Mouse (Mus musculus) left cerebral cortex, adult 9 months (tissue): ENCODE measurements around the gene Nwd2.

Source experiments
- DNase-seq, 2 experiments: peaks; one replicate each; pipeline ENCODE4 v3.0.0; 2022; ENCODE audit warnings: low spot score in 2 of 2

The Nwd2 gene

DNA sequence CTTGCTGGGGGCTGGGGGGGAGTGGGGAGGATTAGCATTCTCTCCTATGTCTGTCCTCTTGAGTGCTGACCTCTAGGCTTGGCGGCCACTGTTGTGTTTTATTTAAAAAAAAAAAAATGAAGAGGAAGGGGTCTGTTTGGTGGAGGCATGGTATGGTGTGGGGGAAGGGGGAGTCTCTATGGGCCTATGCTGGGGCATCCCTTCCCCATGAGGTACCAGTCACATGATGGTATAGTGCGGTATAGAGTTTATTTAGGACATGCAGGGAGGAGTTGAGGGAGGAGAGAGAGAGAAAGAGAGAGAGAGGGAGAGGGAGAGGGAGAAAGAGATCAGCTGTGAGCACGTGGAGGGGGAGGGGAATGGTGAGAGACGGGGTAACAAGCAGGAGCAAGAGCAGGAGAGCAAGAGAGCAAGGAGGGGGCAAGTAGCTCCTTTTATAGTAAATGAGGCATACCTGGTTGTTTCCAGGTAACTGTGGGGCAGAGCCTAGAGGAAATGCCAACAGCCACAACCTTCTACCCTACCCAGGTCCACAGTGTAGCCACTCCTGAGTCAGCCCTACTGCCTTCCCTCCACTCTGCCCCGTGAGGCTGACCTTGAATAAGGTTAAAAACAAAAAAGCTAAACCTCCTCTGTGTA, 178.6 kb downstream of the Nwd2 start:
- no peak for DNase-seq

DNA sequence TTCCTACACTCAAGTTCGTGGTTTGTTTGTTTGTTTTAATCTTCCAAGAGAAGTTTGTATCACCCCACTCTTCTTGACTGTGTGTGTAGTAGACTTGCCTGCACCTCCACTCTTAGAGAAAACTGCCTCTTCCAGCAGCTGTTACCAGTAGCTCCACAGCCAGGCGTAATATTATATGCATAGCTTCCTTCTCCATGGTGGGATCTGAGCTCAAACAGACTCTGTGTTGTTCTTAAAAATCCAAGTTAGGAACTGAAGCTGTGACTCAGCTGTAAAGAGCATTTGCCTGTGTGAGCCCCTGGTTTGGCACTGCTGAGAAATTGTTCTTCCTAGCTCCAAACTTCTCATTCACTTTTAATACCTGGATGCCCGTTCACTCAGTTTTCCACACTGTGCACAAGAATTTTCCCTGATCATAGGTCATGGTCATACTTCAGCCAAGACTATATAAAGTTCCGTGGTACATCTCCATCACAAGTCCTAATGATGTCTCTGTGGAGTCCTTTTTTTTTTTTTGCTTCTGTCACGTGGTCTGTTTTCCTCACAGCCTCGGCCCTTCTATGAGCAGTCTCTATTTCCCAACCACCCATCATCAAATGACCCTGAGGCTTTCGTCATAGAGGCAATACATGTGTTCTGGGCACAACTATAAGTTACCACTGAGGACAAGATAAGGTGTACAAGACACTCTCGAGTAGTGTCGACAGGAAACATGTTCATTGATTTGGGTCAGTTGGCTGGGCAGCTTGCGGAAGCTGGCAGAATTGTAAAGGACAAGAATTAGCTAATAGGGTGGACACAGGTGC, 179.7 kb downstream of the Nwd2 start:
- DNase-seq: no peak

DNA sequence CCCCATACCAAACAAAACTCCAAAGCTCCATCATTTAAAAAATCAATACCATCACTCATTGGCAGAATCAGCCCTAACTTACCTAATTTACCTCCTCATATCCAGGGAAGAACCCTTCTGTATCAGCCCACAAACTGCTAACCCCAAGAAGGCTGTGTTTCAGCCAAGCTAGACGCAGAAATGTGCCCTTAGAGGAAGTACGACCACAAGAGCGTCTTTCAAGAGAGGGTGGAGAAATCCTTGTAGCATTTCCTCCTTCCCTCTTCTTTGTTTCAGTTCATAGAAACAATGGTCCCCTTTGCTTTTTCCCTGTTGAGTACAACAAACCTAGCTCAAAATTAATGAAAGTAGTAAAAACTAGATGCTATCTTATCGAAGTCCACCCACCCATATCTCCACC, 182.2 kb downstream of the Nwd2 start:
- DNase-seq: no peak

DNA sequence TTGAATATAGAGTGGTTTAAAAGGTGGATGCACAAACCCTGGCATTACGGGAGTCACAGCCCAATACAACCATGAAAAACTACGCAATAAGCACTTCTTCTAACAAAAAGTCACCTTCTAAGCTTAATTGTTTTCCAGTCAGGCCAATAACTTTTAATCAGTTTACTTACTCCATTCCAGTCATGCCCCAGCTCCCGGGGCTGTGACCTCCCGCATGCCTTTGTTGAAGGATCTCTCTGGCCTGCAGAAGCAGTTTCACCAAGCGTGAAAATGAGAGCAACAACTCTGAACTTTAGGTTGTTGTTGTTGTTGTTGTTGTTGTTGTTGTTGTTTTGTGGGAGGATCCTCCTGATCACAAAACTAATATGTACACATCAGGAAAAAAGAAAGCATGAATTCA, 185.1 kb downstream of the Nwd2 start:
- DNase-seq: no peak

DNA sequence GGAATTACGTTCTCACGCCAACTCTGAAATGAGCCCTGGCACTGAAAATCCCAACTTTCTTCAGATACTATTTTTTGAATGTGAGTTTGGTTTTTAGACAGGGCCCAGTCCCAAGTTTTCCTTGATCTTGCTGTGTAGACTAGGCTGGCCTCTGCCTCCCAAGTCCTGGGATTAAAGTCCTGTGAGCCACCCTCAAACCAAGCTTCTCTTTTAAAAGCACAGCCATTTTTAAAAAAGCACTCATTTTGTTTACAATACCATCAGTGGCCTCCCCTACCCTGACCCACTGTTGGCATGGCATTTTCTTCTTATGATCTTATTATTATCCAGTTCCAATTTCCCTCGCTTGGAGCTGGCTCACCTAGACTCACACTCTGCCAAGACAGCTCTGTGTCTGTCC, 185.5 kb downstream of the Nwd2 start:
- no peak for DNase-seq

DNA sequence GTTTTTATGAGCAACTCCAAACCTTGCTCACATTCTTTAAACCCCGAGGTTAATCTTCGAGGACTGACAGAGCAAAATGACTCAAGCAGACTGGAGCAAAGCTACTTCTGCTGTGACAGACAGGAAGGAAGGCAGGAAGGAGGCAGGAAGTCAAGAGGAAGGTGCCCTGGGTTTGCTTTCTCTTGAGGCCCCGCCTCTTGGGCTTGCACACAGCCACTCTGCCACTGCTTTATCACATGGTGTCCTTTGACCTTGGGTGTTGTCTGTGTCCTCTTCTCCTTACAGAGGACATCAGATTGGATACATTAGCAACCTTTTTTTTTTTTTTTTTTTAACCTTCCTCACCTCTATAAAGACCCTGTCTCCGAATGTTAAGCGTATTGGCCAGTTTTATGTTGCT, 188.2 kb downstream of the Nwd2 start:
- no peak for DNase-seq

DNA sequence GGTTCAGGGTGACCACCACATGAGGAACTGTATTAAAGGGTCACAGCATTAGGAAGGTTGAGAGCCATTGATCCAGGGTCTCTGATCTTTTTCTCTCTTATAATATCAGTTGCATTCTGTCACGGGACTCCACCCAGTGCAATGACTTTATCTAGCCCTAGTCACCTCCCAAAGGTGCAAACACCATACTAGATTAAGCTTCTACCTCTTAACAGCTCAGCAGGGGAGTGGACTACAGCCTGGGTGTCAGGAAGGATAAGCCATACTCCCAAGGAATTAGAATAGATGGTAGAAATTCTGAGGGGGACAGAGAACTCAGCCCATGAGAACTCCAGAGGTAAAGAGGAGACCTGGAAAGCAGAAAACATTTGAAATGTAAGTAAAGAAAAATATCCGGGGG, 188.9 kb downstream of the Nwd2 start:
- DNase-seq: no peak

DNA sequence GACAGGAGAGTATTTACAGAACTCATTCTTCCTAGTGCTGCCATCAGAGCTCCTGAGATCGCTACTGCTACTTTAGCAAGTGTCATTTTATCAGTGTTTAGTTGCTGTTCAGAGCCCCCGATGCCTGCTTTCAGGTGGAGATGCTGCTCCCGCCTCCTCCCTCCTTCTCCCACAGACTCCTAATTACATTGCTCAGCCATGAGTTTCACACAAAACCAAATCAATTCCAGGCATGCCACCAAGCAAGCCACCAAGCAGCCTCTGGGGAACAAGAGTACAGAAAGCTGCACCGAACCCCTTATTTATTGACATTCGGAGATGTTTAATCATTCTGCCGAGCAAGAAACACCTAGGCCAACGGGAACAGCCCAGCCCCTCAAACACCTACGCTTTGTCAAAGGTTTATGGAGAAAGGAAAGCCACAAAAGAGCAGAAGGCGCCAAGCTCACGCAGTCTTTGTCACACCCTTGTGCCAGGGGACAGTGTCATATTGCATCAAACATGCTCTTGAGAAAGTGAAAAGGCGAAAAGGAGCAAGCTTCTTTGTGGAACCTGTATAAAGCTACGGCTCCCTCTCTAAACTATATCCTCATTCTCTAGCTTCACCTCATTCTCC, 191.0 kb downstream of the Nwd2 start:
- no peak for DNase-seq

DNA sequence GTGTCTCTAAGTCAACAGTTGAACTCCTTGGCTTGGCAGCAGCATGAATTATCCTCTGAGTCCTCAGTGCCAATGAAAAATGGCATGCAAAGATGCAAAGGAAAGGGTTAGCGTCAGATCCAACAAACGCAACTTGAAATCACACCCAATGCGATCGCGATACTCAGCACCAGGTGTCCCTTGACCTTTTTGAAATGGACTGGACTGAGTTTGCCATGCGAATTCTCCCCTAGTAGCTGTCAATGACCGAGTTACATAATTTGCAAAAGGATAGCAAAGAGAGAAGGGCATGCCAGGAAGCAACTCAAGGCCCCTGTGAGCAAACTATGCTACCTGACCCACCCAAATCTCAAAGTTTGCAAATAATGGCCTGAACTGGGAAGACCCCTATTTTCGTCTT, 198.2 kb downstream of the Nwd2 start:
- DNase-seq: no peak

DNA sequence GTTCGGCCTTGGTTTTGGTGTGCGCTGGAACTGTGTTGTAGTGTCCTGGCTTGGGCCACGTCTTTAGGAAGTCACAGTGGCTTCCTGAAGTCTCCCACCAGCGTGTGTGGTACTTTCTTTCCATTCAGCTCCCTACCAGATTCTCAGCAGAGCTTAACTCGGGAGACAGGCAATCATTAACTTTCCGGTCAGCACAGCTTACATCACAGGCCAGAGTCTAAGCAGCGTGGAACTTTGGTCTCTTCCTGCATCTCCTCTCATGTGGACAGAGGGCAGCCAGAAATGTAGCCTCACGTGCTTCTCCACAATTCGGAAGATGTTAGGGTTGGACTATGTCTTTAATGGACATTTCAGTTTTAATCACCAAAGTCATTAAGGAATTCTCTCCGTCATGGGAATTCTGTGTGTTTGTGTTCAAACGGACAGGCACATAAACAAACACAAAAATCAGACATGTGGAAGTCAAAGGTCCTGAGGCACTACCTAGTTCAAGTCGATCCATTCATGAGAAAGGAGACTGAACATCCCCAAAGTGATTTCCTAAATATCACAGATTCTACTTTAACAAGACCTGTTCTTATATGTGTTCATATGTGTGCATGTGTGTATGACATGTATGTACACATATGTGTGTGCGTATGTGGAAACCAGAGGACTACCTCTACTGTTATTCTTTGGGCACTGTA, 198.8 kb downstream of the Nwd2 start:
- no peak for DNase-seq

DNA sequence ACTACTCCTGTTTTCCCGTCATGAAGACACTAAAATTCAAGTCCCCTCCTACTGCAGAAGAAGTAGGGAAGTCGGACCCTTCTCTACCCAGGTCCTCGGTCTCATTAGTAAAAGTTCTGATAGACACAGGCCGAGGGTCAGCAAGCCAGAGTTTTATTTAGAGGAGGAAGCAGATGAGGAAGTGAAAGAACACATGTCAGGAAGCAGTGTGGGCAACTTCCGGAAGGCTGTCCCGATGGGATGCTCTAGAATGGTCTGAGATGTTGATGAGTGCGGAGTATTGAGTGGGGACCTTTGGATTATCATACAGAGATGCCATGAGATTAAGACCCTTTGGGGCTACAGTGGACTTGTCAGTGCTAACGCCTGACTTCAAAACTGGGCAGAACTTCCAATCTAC, 210.0 kb downstream of the Nwd2 start:
- DNase-seq: no peak
